Mouse (Mus musculus) right cerebral cortex, adult 18-20 months (tissue): ENCODE results near the gene Cdh12.
"Not testable (repeated sequence)": the region's sequence is repeated elsewhere in the genome, so short reads cannot be mapped to it uniquely, and the experiment has no call there.

Experiments
- DNase-seq: peaks from one replicate; pipeline ENCODE4 v3.0.0; 2022; ENCODE audit warnings: mixed read lengths

Gene Cdh12

GRCm38 (mm10) chr15:20448861-20449663, at the start of gene Cdh12:
TSS of gene Cdh12 (plus strand) at chr15:20449265.
- peak; percentile 58 for DNase-seq

- DNase-seq, result no peak
These were observed 45.5 kb upstream of the Cdh12 start for GRCm38 (mm10) chr15:20403596-20403995.

GRCm38 (mm10) chr15:20413397-20413796, 35.7 kb upstream of the Cdh12 start:
- DNase-seq, result peak; percentile 19

- no peak for DNase-seq
These were observed 12.7 kb upstream of the Cdh12 start for GRCm38 (mm10) chr15:20436356-20436755.

- DNase-seq, result no peak
These were observed 1.5 kb downstream of the Cdh12 start for GRCm38 (mm10) chr15:20450558-20450957.

GRCm38 (mm10) chr15:20458508-20458907, 9.4 kb downstream of the Cdh12 start:
- no peak for DNase-seq

- DNase-seq, result no peak
These were observed 13.4 kb downstream of the Cdh12 start for GRCm38 (mm10) chr15:20462500-20462899.

- DNase-seq, result no peak
These were observed 14.5 kb downstream of the Cdh12 start for GRCm38 (mm10) chr15:20463601-20464000.

- no peak for DNase-seq
These were observed 101.9 kb downstream of the Cdh12 start for GRCm38 (mm10) chr15:20550979-20551378.

- DNase-seq, result no peak
These were observed 121.9 kb downstream of the Cdh12 start for GRCm38 (mm10) chr15:20571012-20571411.

- DNase-seq, result no peak
These were observed 133.6 kb downstream of the Cdh12 start for GRCm38 (mm10) chr15:20582567-20583075.

- DNase-seq, result no peak
These were observed 142.5 kb downstream of the Cdh12 start for GRCm38 (mm10) chr15:20591599-20591998.

- DNase-seq, result not testable (repeated sequence)
These were observed 156.7 kb downstream of the Cdh12 start for GRCm38 (mm10) chr15:20605751-20606150.

- DNase-seq, result peak; percentile 35
These were observed 185.5 kb downstream of the Cdh12 start for GRCm38 (mm10) chr15:20634593-20634992.

GRCm38 (mm10) chr15:20639155-20639554, 190.1 kb downstream of the Cdh12 start:
- no peak for DNase-seq

GRCm38 (mm10) chr15:20642905-20643414, 193.9 kb downstream of the Cdh12 start:
- DNase-seq, result no peak

- DNase-seq, result peak; percentile 22
These were observed 211.2 kb downstream of the Cdh12 start for GRCm38 (mm10) chr15:20660221-20660620.

- no peak for DNase-seq
These were observed 217.6 kb downstream of the Cdh12 start, which contains the start of gene Acot10 for GRCm38 (mm10) chr15:20666650-20667049. TSS of gene Acot10 (minus strand) at chr15:20666750.

GRCm38 (mm10) chr15:20667350-20667749, 218.3 kb downstream of the Cdh12 start:
- no peak for DNase-seq

- no peak for DNase-seq
These were observed 218.9 kb downstream of the Cdh12 start for GRCm38 (mm10) chr15:20667989-20668388.

- DNase-seq, result not testable (repeated sequence)
These were observed 220.4 kb downstream of the Cdh12 start for GRCm38 (mm10) chr15:20669507-20669906.

- no peak for DNase-seq
These were observed 233.7 kb downstream of the Cdh12 start for GRCm38 (mm10) chr15:20682719-20683118.

GRCm38 (mm10) chr15:20684200-20684599, 235.1 kb downstream of the Cdh12 start:
- no peak for DNase-seq

- DNase-seq, result no peak
These were observed 247.2 kb downstream of the Cdh12 start for GRCm38 (mm10) chr15:20696229-20696628.
